In the genomic region with DNA sequence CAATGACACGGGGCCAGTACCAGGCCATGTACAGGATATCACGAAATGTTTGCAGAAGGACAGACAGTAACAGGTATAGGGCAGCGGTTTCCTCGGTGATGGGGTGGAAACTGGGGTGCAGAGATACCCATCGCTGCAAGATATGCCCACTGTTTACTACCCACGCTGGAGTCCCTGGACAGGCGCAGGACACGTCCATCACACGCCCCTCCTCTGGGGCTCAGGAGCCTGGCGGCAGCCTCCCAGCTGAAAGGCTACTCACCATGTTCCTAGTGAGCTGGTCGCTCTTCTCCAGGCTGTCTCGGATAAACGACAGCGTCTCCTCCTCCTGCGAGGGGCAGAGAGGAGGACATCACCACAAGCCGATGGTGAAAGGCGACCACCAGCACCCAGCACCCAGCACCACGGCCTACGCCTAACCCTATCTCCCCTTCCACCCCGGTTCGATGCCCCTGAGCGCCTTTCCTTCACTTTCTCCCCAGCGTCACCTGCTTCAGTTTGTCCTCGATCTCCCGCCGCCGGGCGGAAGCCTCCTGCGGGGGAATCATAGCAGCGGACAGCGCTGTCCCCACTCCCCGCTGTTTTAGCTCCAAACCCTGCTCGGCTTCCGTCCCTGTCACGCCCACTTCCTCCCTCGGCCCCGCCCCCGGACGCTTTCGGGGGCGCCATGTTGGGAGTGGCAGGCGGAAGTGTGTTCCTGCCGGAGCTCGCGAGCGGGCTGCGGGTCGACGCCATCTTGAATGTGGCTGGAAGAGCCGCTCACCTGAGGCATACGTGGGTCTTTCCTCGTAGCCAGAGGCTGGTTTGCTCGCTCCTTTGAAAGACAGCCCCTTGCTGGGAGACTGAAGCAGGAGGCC, we compare ENCODE assay signal across 8 mouse cellular contexts. TPM values are rescaled to one million over a fixed set of nuclear protein-coding genes. Genes with fewer than 3 reads are reported as not detected.
DNase-seq lines count a peak whose midpoint lies in the region; ATAC-seq lines count a peak whose summit lies in the region.

No protein-coding gene starts in this region.

- H3K4me1 ChIP-seq in heart, embryonic 14.5 days (ENCODE audit: control insufficient read depth in 2 of 2, insufficient read depth in 2 of 2, low read length in 2 of 2) = peaks cover 3 to 7% of the 10 kb centered on the region in 2 experiments
- H3K4me1 ChIP-seq in liver, embryonic 13.5 days (replicated peaks) = peaks cover 44% of the 10 kb centered on the region
- peaks cover 7% of the 10 kb centered on the region for H3K4me1 ChIP-seq in stomach, embryonic 16.5 days (ENCODE audit: control insufficient read depth, insufficient read depth, low read length)

- peak; percentile 88 for DNase-seq in c-Kit-negative CD71-positive TER-119-positive erythroid progenitor cells, embryonic 14.5 days (ENCODE audit: low read depth, low spot score)
- peak; percentile 81 for DNase-seq in fibroblast of lung, adult 2 months (ENCODE audit: low read depth)
- DNase-seq in kidney, postnatal 14 days = peak; percentile 96
- peak; percentile 68 for DNase-seq in liver, embryonic 13.5 days
- DNase-seq in neural tube, embryonic 10.5 days (ENCODE audit: extremely low spot score, low spot score) = peak; percentile 98

- H3K4me2 ChIP-seq in heart, embryonic 14.5 days (ENCODE audit: low read length) = peak overlapping the region; percentile 88
- peak overlapping the region; percentile 80 for H3K4me2 ChIP-seq in liver, embryonic 13.5 days
- H3K4me2 ChIP-seq in stomach, embryonic 16.5 days (ENCODE audit: low read depth, low read length) = peak overlapping the region; percentile 87

- H3K9ac ChIP-seq in heart, embryonic 14.5 days (ENCODE audit: low read length) = peak overlapping the region; percentile 87
- H3K9ac ChIP-seq in liver, embryonic 13.5 days = peak overlapping the region; percentile 78
- peak overlapping the region; percentile 90 for H3K9ac ChIP-seq in stomach, embryonic 16.5 days (ENCODE audit: low read length)

- peaks cover 37% of the 10 kb centered on the region for H3K36me3 ChIP-seq in heart, embryonic 14.5 days (ENCODE audit: control insufficient read depth, insufficient read depth, low read length)
- H3K36me3 ChIP-seq in liver, embryonic 13.5 days = peaks cover 37% of the 10 kb centered on the region
- peaks cover 25% of the 10 kb centered on the region; the same call in 1 of the 2 replicates for H3K36me3 ChIP-seq in stomach, embryonic 16.5 days (ENCODE audit: control insufficient read depth, insufficient read depth, low read length)

- 2% methylated on average over 53 of the region's 53 CpGs for WGBS in heart, embryonic 14.5 days
- 2% methylated on average over 53 of the region's 53 CpGs for WGBS in liver, embryonic 13.5 days (ENCODE audit: insufficient replicate concordance)
- WGBS in stomach, embryonic 16.5 days = 1% methylated on average over 53 of the region's 53 CpGs

- no peaks in the 10 kb centered on the region for H3K9me3 ChIP-seq in heart, embryonic 14.5 days (ENCODE audit: control insufficient read depth, low read length)
- H3K9me3 ChIP-seq in liver, embryonic 13.5 days (replicated peaks) = no peaks in the 10 kb centered on the region
- H3K9me3 ChIP-seq in stomach, embryonic 16.5 days (replicated peaks; ENCODE audit: control insufficient read depth, low read length) = no peaks in the 10 kb centered on the region

- peak; percentile 97 for ATAC-seq in CD4-positive, CD25-positive, alpha-beta regulatory T cell, adult 4 months
- ATAC-seq in heart, embryonic 14.5 days (ENCODE audit: insufficient number of reproducible peaks, insufficient read depth, low FRiP score, low read depth) = peak; percentile 77
- peak; percentile 76 for ATAC-seq in liver, embryonic 13.5 days (ENCODE audit: low read depth)
- ATAC-seq in stomach, embryonic 16.5 days (ENCODE audit: insufficient read depth, low FRiP score) = peak; percentile 94

- no peaks in the 10 kb centered on the region for H3K27me3 ChIP-seq in heart, embryonic 14.5 days (ENCODE audit: control insufficient read depth, insufficient read depth, low read length)
- 0 out of 2 replicates have a peak, but pooled peaks cover 3% of the 10 kb centered on the region for H3K27me3 ChIP-seq in liver, embryonic 13.5 days
- H3K27me3 ChIP-seq in stomach, embryonic 16.5 days (ENCODE audit: control insufficient read depth, insufficient read depth, low read length) = no peaks in the 10 kb centered on the region

- H3K4me3 ChIP-seq in heart, embryonic 14.5 days (ENCODE audit: control insufficient read depth in 1 of 2, insufficient read depth in 1 of 2, low read depth in 1 of 2, low read length in 2 of 2) = peak overlapping the region; percentile 63 to 97
- H3K4me3 ChIP-seq in liver, embryonic 13.5 days (replicated peaks) = peak overlapping the region; percentile 79
- peak overlapping the region; percentile 71 for H3K4me3 ChIP-seq in stomach, embryonic 16.5 days (replicated peaks; ENCODE audit: low read length)

- peak overlapping the region; percentile 33 to 44; a peak in 2 of 4 replicates for H3K27ac ChIP-seq in heart, embryonic 14.5 days (replicated peaks in 1 of 2; ENCODE audit: control insufficient read depth in 1 of 2, insufficient read depth in 1 of 2, low read depth in 2 of 2, low read length in 2 of 2)
- peak overlapping the region; percentile 88 for H3K27ac ChIP-seq in liver, embryonic 13.5 days
- H3K27ac ChIP-seq in stomach, embryonic 16.5 days (ENCODE audit: low read length) = peak overlapping the region; percentile 33; the same call in 1 of the 2 replicates

RNA-seq across cellular contexts. Expression of gene Exoc7, which starts 0.7 kb away (rescaled TPM):
- polyA plus RNA-seq in CD4-positive, CD25-positive, alpha-beta regulatory T cell, adult 4 months (2017; shearing (Covaris generic)) = 100 to 1,000 TPM in 1 of 2 experiments, 10 to 100 TPM in 1; 98.4 to 123 TPM
- 51.1 and 57.8 TPM in 2 replicates for polyA plus RNA-seq in heart, embryonic 14.5 days (2014; fragmentation: Nextera tagmentation; extraction: Ambion mirVana)
- 21.3 and 25.1 TPM in 2 replicates for polyA plus RNA-seq in liver, embryonic 13.5 days (2015; fragmentation: Nextera tagmentation; extraction: Ambion mirVana)
- 56.8 and 58.4 TPM in 2 replicates for polyA plus RNA-seq in stomach, embryonic 16.5 days (2015; fragmentation: Nextera tagmentation; extraction: Ambion mirVana)

RNA-seq across cellular contexts. Expression of gene Galr2, which starts 25.6 kb away (rescaled TPM):
- polyA plus RNA-seq in CD4-positive, CD25-positive, alpha-beta regulatory T cell, adult 4 months (2017; shearing (Covaris generic)) = not detected
- not detected in 2 replicates for polyA plus RNA-seq in heart, embryonic 14.5 days (2014; fragmentation: Nextera tagmentation; extraction: Ambion mirVana)
- 0.07 TPM in 1 of 2 replicates, not detected in the other for polyA plus RNA-seq in liver, embryonic 13.5 days (2015; fragmentation: Nextera tagmentation; extraction: Ambion mirVana)
- 0.26 and 0.45 TPM in 2 replicates for polyA plus RNA-seq in stomach, embryonic 16.5 days (2015; fragmentation: Nextera tagmentation; extraction: Ambion mirVana)

RNA-seq across cellular contexts. Expression of gene Foxj1, which starts 28.8 kb away (rescaled TPM):
- polyA plus RNA-seq in CD4-positive, CD25-positive, alpha-beta regulatory T cell, adult 4 months (2017; shearing (Covaris generic)) = not detected
- 0.07 and 0.12 TPM in 2 replicates for polyA plus RNA-seq in heart, embryonic 14.5 days (2014; fragmentation: Nextera tagmentation; extraction: Ambion mirVana)
- polyA plus RNA-seq in liver, embryonic 13.5 days (2015; fragmentation: Nextera tagmentation; extraction: Ambion mirVana) = 1.1 and 1.2 TPM in 2 replicates
- 0.39 and 0.41 TPM in 2 replicates for polyA plus RNA-seq in stomach, embryonic 16.5 days (2015; fragmentation: Nextera tagmentation; extraction: Ambion mirVana)

RNA-seq across cellular contexts. Expression of gene Srp68, which starts 32.3 kb away (rescaled TPM):
- 10 to 100 TPM; 39.5 to 53.9 TPM for polyA plus RNA-seq in CD4-positive, CD25-positive, alpha-beta regulatory T cell, adult 4 months (2017; shearing (Covaris generic))
- 55.5 and 57.7 TPM in 2 replicates for polyA plus RNA-seq in heart, embryonic 14.5 days (2014; fragmentation: Nextera tagmentation; extraction: Ambion mirVana)
- 47.6 and 51.6 TPM in 2 replicates for polyA plus RNA-seq in liver, embryonic 13.5 days (2015; fragmentation: Nextera tagmentation; extraction: Ambion mirVana)
- polyA plus RNA-seq in stomach, embryonic 16.5 days (2015; fragmentation: Nextera tagmentation; extraction: Ambion mirVana) = 85.5 and 89.4 TPM in 2 replicates

Comparison
In these comparisons a context has a peak if more than half of its experiments do, and no peak if none do; other contexts are left out.
1. Peak in every context shown above with its lines: DNase-seq, ATAC-seq, H3K4me3 ChIP-seq and H3K27ac ChIP-seq.
2. H3K27ac ChIP-seq: peak in every context shown above with its lines; median percentile 88 in liver, embryonic 13.5 days; 38 in heart, embryonic 14.5 days; 33 in stomach, embryonic 16.5 days.